Mouse (Mus musculus) intestine, postnatal 0 days (tissue): ENCODE results near the gene Gm21083. TPM values are rescaled to one million over a fixed set of nuclear protein-coding genes. Genes with fewer than 3 reads are reported as not detected.
"Not testable (repeated sequence)": the region's sequence is repeated elsewhere in the genome, so short reads cannot be mapped to it uniquely, and the experiment has no call there.

Experiments
- ATAC-seq: fragments of 200-750 bp; cut with Nextera tagmentation; 2 replicates; pipeline ENCODE4 v1.8.0; 2017; ENCODE audit warnings: mild to moderate bottlenecking, moderate TSS enrichment, moderate library complexity
- H3K27ac ChIP-seq: fragments of 300-500 bp; sonication (generic); 2 replicates; pipeline ENCODE4 v1.5.1; 2014; ENCODE audit warnings: mild to moderate bottlenecking, low read depth, low read length, moderate library complexity
- H3K27me3 ChIP-seq: fragments of 300-500 bp; sonication (generic); replicated peaks from 2 replicates; pipeline ENCODE4 v1.6.1; 2014; ENCODE audit warnings: low read length, mixed read lengths; ENCODE audit not compliant: control insufficient read depth, insufficient read depth
- H3K36me3 ChIP-seq: fragments of 300-500 bp; sonication (generic); 2 replicates; pipeline ENCODE4 v1.6.1; 2014; ENCODE audit warnings: mild to moderate bottlenecking, moderate library complexity; ENCODE audit not compliant: control insufficient read depth, insufficient read depth
- H3K4me1 ChIP-seq: fragments of 300-500 bp; sonication (generic); replicated peaks from 2 replicates; pipeline ENCODE4 v1.6.1; 2014; ENCODE audit warnings: antibody characterized with exemption, low read length, mixed read lengths; ENCODE audit not compliant: control insufficient read depth, insufficient read depth
- H3K4me2 ChIP-seq: fragments of 300-500 bp; sonication (generic); replicated peaks from 2 replicates; pipeline ENCODE4 v1.6.1; 2014; ENCODE audit warnings: low read depth, mild to moderate bottlenecking, moderate library complexity
- H3K4me3 ChIP-seq: fragments of 300-500 bp; sonication (generic); 2 replicates; pipeline ENCODE4 v1.5.1; 2014; ENCODE audit warnings: low read depth, low read length
- H3K9ac ChIP-seq: fragments of 300-500 bp; sonication (generic); 2 replicates; pipeline ENCODE4 v1.6.1; 2014; ENCODE audit warnings: mild to moderate bottlenecking, low read depth, low read length
- H3K9me3 ChIP-seq: fragments of 300-500 bp; sonication (generic); 2 replicates; pipeline ENCODE4 v1.6.1; 2016; ENCODE audit warnings: mixed run types; ENCODE audit not compliant: control insufficient read depth
- CTCF ChIP-seq: sonication (generic); IDR thresholded peaks from 2 replicates; pipeline ENCODE4 v1.5.1; 2016; ENCODE audit warnings: low read depth, mild to moderate bottlenecking, control low read depth, antibody characterized with exemption, moderate library complexity
- WGBS: fragments of 180-500 bp; shearing (Covaris S2); extraction: QIAGEN DNeasy Blood & Tissue Kit; methylation state at CpG from one replicate; pipeline ENCODE4 v1.1.7; 2014; 5-methylcytosine and 5-hydroxymethylcytosine counted together
- polyA plus RNA-seq: library from polyadenylated mRNA; unstranded; fragments of >200 nt; fragmentation: Nextera tagmentation; extraction: Ambion mirVana; gene quantifications from 2 replicates; pipeline ENCODE4 v1.2.1, GENCODE M21; 2015

Gm21083 gene
- polyA plus RNA-seq, 1 experiment from 2014 or later = not detected

DNA sequence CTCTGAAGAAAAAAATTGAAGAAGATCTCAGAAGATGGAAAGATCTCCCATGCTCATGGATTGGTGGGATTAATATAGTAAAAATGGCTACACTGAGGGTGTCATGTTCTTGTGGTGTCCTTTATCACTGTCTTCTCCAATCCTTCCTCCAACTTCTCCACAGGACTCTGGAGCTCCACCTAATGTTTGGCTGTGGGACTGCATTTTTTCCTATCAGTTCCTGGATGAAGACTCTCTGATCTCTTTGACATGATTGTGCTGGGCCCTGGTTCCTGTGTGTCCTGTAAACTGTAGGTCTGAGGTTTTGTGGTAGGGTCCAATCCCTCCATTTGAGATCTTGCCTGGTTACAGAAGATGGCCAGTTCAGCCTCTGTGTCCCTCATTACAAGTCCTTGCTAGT lies 9.2 kb downstream of the Gm21083 start:
- H3K4me1 ChIP-seq, H3K27me3 ChIP-seq, H3K4me2 ChIP-seq, H3K9me3 ChIP-seq, H3K36me3 ChIP-seq, ATAC-seq, H3K27ac ChIP-seq, H3K4me3 ChIP-seq, H3K9ac ChIP-seq: not testable (repeated sequence)
- peak; percentile 68 for TF ChIP-seq CTCF

GRCm38 (mm10) chr5:15588291-15588690 lies 11.2 kb downstream of the Gm21083 start:
- ATAC-seq, H3K9me3 ChIP-seq: not testable (repeated sequence)
- 25% methylated on average over 6 of the region's 6 CpGs for WGBS

DNA sequence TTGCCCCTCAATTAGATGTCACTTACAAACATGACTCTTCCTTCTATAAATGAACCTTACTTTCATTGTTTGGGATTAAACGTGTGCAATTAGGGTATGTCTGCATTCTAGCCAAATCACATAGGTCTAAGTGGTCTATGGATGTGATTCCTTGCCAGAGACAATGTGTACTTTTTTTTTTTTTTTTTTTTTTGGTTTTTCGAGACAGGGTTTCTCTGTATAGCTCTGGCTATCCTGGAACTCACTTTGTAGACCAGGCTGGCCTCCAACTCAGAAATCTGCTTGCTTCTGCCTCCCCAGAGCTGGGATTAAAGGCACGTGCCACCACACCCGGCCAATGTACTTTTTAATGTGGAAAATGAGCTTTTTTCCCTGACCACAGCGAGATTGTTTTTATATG lies 13.5 kb downstream of the Gm21083 start:
- H3K4me3 ChIP-seq, H3K4me1 ChIP-seq, H3K9ac ChIP-seq, H3K27me3 ChIP-seq, H3K9me3 ChIP-seq, H3K36me3 ChIP-seq, H3K4me2 ChIP-seq, H3K27ac ChIP-seq: not testable (repeated sequence)
- 58% methylated on average over 5 of the region's 5 CpGs for WGBS
- ATAC-seq = 0 out of 2 replicates have a peak, but pooled peaks have one; percentile 45

More at GRCm38 (mm10) chr5:15588291-15588690, 11.2 kb downstream of the Gm21083 start:
- H3K4me3 ChIP-seq, H3K4me2 ChIP-seq, H3K4me1 ChIP-seq, H3K27me3 ChIP-seq, H3K36me3 ChIP-seq, H3K27ac ChIP-seq, H3K9ac ChIP-seq: not testable (repeated sequence)
- peak; percentile 49 for TF ChIP-seq CTCF

DNA sequence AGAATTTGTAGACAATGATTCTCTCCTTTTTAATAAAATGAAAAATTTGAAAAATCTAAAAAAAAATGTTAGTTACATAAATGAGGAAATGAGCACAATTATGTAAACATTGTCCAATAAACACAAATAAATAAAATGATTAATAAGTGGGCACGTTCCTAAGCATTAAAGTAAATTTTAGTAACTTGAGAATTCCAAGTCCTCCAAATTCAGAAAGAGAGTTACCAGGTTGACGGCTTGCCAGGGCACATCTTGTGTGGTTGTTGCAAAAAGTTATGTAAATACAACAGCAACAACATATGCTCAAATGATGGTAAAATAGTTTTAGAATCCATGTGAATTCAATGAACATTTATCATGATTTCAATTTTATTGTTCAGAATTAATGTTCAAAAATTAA lies 14.4 kb downstream of the Gm21083 start:
- whole genome bisulfite sequencing = 66% methylated on average over 2 of the region's 2 CpGs
- not testable (repeated sequence) for H3K9ac ChIP-seq, ATAC-seq

GRCm38 (mm10) chr5:15598831-15599230 lies 21.7 kb downstream of the Gm21083 start:
- H3K4me1 ChIP-seq, H3K9ac ChIP-seq, ATAC-seq, H3K27me3 ChIP-seq, H3K4me2 ChIP-seq, H3K36me3 ChIP-seq, H3K9me3 ChIP-seq, H3K27ac ChIP-seq, H3K4me3 ChIP-seq: not testable (repeated sequence)

More for the DNA sequence above, 14.4 kb downstream of the Gm21083 start:
- not testable (repeated sequence) for H3K36me3 ChIP-seq, H3K27ac ChIP-seq, H3K4me1 ChIP-seq, H3K4me3 ChIP-seq, H3K9me3 ChIP-seq, H3K27me3 ChIP-seq, H3K4me2 ChIP-seq

- H3K27me3 ChIP-seq, H3K27ac ChIP-seq, ATAC-seq, H3K4me2 ChIP-seq, H3K4me3 ChIP-seq, H3K9ac ChIP-seq, H3K4me1 ChIP-seq, H3K36me3 ChIP-seq, H3K9me3 ChIP-seq: not testable (repeated sequence)
- peak; percentile 46 for TF ChIP-seq CTCF
- 37% methylated on average over 4 of the region's 4 CpGs for WGBS
Measured at GRCm38 (mm10) chr5:15600342-15600741, 23.2 kb downstream of the Gm21083 start.

- H3K9ac ChIP-seq, H3K27ac ChIP-seq, H3K9me3 ChIP-seq, H3K4me1 ChIP-seq, H3K4me3 ChIP-seq, H3K36me3 ChIP-seq, H3K27me3 ChIP-seq, H3K4me2 ChIP-seq: not testable (repeated sequence)
- 51% methylated on average over 5 of the region's 5 CpGs for WGBS
- peak; percentile 41; the same call in 1 of the 2 replicates for ATAC-seq
Measured at GRCm38 (mm10) chr5:15601481-15601880, 24.3 kb downstream of the Gm21083 start.

DNA sequence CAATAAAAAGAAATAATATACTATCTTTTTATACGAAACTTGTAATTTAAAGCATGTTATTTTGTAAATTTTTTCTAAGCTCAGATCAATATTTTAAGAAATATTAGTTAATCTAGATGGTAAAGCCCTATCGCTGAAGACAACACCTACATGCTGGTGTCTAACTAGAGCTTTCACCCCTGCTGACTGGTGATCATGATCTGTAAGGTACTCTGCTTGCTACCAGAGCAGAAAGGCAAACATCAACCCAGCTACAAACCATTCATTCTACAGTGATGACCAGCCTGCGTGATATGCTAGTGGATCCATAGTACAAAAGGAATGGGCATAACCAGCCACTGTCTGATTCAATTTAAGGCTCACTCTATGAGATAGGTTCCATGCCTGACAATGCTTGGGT lies 24.8 kb downstream of the Gm21083 start:
- not testable (repeated sequence) for H3K4me2 ChIP-seq, H3K27ac ChIP-seq, H3K4me3 ChIP-seq, H3K9me3 ChIP-seq, H3K36me3 ChIP-seq, H3K4me1 ChIP-seq, H3K27me3 ChIP-seq, H3K9ac ChIP-seq
- 0 out of 2 replicates have a peak, but pooled peaks have one; percentile 15 for ATAC-seq
- 71% methylated on average over 3 of the region's 3 CpGs for WGBS

- H3K36me3 ChIP-seq, H3K27ac ChIP-seq, H3K27me3 ChIP-seq, H3K4me2 ChIP-seq, H3K4me1 ChIP-seq, H3K9me3 ChIP-seq, H3K9ac ChIP-seq, H3K4me3 ChIP-seq, ATAC-seq: not testable (repeated sequence)
- WGBS = 59% methylated on average over 3 of the region's 3 CpGs
Measured at GRCm38 (mm10) chr5:15602424-15602947, 25.4 kb downstream of the Gm21083 start.

- H3K4me1 ChIP-seq, H3K4me3 ChIP-seq, H3K4me2 ChIP-seq, H3K9ac ChIP-seq, H3K9me3 ChIP-seq, H3K27ac ChIP-seq, ATAC-seq, H3K27me3 ChIP-seq, H3K36me3 ChIP-seq: not testable (repeated sequence)
- WGBS = 52% methylated on average over 2 of the region's 2 CpGs
Measured at GRCm38 (mm10) chr5:15603008-15603407, 25.9 kb downstream of the Gm21083 start.
